Mouse (Mus musculus) kidney, postnatal 36 days (tissue): Measurements from ENCODE around the gene Krt24.

ENCODE experiments used
- DNase-seq, 2 experiments: peaks; one replicate each; pipeline ENCODE4 v3.0.0; 2021 to 2022; ENCODE audit warnings: mixed read lengths in 2 of 2

Gene Krt24

GRCm38 (mm10) chr11:99284833-99285312, at the start of gene Krt24:
Gene Krt24 (minus strand): TSS chr11:99285262.
- DNase-seq: no peak

- no peak for DNase-seq
Observed at GRCm38 (mm10) chr11:99333426-99333825, 48.4 kb upstream of the Krt24 start.

- DNase-seq: peak in 1 of 2 experiments; percentile 1
Observed at GRCm38 (mm10) chr11:99329655-99330054, 44.6 kb upstream of the Krt24 start.

GRCm38 (mm10) chr11:99322851-99323250, 37.8 kb upstream of the Krt24 start, which contains the start of gene Krt25:
Gene Krt25 (minus strand): TSS chr11:99322951.
- no peak for DNase-seq

GRCm38 (mm10) chr11:99321094-99321493, 36.0 kb upstream of the Krt24 start:
- no peak for DNase-seq

GRCm38 (mm10) chr11:99319127-99319526, 34.1 kb upstream of the Krt24 start:
- no peak for DNase-seq

GRCm38 (mm10) chr11:99316543-99316942, 31.5 kb upstream of the Krt24 start:
- no peak for DNase-seq

- no peak for DNase-seq
Observed at GRCm38 (mm10) chr11:99314594-99314993, 29.5 kb upstream of the Krt24 start.

GRCm38 (mm10) chr11:99310882-99311281, 25.8 kb upstream of the Krt24 start:
- DNase-seq: peak; percentile 8 to 10

GRCm38 (mm10) chr11:99307579-99307978, 22.5 kb upstream of the Krt24 start:
- DNase-seq: peak; percentile 48 to 83

- peak in 1 of 2 experiments; percentile 6 for DNase-seq
Observed at GRCm38 (mm10) chr11:99295039-99295438, 10.0 kb upstream of the Krt24 start.

- peak; percentile 34 to 71 for DNase-seq
Observed at GRCm38 (mm10) chr11:99292846-99293245, 7.8 kb upstream of the Krt24 start.

GRCm38 (mm10) chr11:99284011-99284410, 1.1 kb downstream of the Krt24 start:
- DNase-seq: no peak

GRCm38 (mm10) chr11:99283334-99283733, 1.7 kb downstream of the Krt24 start:
- DNase-seq: no peak

- no peak for DNase-seq
Observed at GRCm38 (mm10) chr11:99281116-99281515, 3.9 kb downstream of the Krt24 start.

GRCm38 (mm10) chr11:99279986-99280385, 5.1 kb downstream of the Krt24 start:
- no peak for DNase-seq

- peak in 1 of 2 experiments; percentile 16 for DNase-seq
Observed at GRCm38 (mm10) chr11:99276786-99277185, 8.3 kb downstream of the Krt24 start.

GRCm38 (mm10) chr11:99275624-99276023, 9.4 kb downstream of the Krt24 start:
- DNase-seq: no peak

- DNase-seq: no peak
Observed at GRCm38 (mm10) chr11:99272721-99273120, 12.3 kb downstream of the Krt24 start.

- DNase-seq: no peak
Observed at GRCm38 (mm10) chr11:99269192-99269591, 15.9 kb downstream of the Krt24 start.

- peak; percentile 48 to 56 for DNase-seq
Observed at GRCm38 (mm10) chr11:99265796-99266195, 19.3 kb downstream of the Krt24 start.

- DNase-seq: peak; percentile 28 to 30
Observed at GRCm38 (mm10) chr11:99265220-99265619, 19.8 kb downstream of the Krt24 start.

- no peak for DNase-seq
Observed at GRCm38 (mm10) chr11:99256213-99256612, 28.8 kb downstream of the Krt24 start.

GRCm38 (mm10) chr11:99255316-99255715, 29.7 kb downstream of the Krt24 start:
- no peak for DNase-seq

- no peak for DNase-seq
Observed at GRCm38 (mm10) chr11:99253893-99254292, 31.2 kb downstream of the Krt24 start.
